Mouse (Mus musculus) E14TG2a.4 (cell line): Measurements from ENCODE around the gene Xrcc6.

Experiments
- CTCF ChIP-seq: conservative IDR thresholded peaks from 2 replicates; pipeline ENCODE4 v1.5.1; 2014; ENCODE audit warnings: low read length
- NANOG ChIP-seq: IDR thresholded peaks from 2 replicates; pipeline ENCODE4 v1.6.1; 2014; ENCODE audit warnings: borderline replicate concordance, low read length, mixed read lengths
- POU5F1 ChIP-seq: IDR thresholded peaks from 2 replicates; pipeline ENCODE4 v1.6.1; 2014; ENCODE audit warnings: low read length, borderline replicate concordance

DNA sequence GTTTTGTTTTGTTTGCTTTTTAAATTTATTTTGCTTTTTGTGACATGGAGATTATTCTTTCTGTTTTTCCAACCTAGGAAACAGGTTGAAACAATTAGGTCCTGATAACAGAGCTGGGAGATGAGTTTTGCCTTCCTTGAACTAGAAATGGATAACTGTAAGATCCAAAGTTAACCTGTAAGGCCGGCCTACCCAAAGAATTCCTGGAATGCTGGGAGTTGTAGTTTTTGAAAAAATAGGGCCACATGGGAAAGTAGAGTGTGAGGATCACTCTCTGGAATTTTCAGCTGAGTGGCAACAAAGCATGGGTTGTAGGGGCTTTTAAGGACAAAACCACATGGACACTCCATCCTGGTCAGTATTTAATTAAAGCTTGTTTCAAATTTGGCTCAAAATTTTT, 5.5 kb upstream of the Xrcc6 start:
- TF ChIP-seq CTCF, result no peak
- TF ChIP-seq NANOG, result no peak
- TF ChIP-seq POU5F1, result no peak
